Mouse (Mus musculus): ENCODE data around the gene Slpi. TPM values are rescaled to one million over a fixed set of nuclear protein-coding genes. Genes with fewer than 3 reads are reported as not detected.
"Not testable (repeated sequence)": the region's sequence is repeated elsewhere in the genome, so short reads cannot be mapped to it uniquely, and the experiment has no call there.

The Slpi gene
- total RNA-seq, 2 experiments from 2014 or later, result 6.9 to 99.7 TPM

- ATAC-seq (replicated peaks; ENCODE audit: low FRiP score, poor library complexity, severe bottlenecking), result not testable (repeated sequence)
Observed at GRCm38 (mm10) chr2:164347697-164348096, 41.2 kb downstream of the Slpi start.

GRCm38 (mm10) chr2:164343732-164344131 lies 45.2 kb downstream of the Slpi start:
- not testable (repeated sequence) for ATAC-seq (replicated peaks; ENCODE audit: low FRiP score, poor library complexity, severe bottlenecking)

DNA sequence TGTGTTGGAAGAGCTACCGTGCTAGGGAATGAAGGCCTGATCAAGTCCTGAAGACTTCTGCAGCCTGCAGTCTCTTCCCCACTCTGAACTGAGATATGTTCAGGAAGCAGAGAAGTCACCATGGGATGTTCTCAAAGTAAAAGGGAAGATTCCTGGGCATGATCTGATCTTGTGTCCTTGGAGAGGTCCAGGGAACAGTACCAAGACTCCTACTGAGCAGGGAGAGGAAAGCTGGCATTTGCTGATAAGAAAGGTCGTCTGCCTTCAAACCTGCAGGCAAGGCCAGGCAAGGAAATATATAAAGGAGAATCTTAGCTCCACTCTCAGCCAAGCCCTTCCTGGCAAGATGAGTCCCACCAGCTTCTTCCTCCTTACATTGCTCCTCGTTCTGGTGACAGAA lies 56.5 kb downstream of the Slpi start, which contains the start of gene Svs5:
TSS of gene Svs5 (plus strand) at position 301 of the 400 bp plus-strand sequence.
- ATAC-seq (replicated peaks; ENCODE audit: low FRiP score, poor library complexity, severe bottlenecking), result not testable (repeated sequence)

- ATAC-seq (replicated peaks; ENCODE audit: low FRiP score, poor library complexity, severe bottlenecking), result no peak
Observed at GRCm38 (mm10) chr2:164320983-164321382, 67.9 kb downstream of the Slpi start.

- ATAC-seq (replicated peaks; ENCODE audit: low FRiP score, poor library complexity, severe bottlenecking), result not testable (repeated sequence)
Observed at GRCm38 (mm10) chr2:164316451-164316850, 72.4 kb downstream of the Slpi start, which contains the start of gene Svs6. Svs6 (plus strand) TSS chr2:164316751.

- not testable (repeated sequence) for ATAC-seq (replicated peaks; ENCODE audit: low FRiP score, poor library complexity, severe bottlenecking)
Observed at GRCm38 (mm10) chr2:164315460-164315859, 73.4 kb downstream of the Slpi start.

DNA sequence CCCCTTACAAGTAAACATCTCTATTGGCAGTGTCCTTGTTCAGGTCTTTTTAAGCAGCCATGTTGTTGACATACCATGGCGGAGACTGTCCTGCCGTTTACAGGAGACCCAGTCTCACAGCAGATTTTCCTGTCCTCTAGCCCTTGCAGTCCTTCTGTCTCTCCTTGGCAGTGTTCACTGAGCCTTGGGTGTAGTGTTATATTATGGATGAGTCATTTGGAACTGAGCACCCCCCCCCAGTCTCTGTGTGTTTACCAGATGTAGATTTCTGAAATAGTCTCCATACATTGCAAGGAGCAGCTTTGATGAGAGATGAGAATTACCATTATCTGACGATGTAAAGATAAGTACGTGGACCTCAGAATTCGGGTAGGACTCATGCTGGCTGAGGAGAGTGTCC lies 76.3 kb downstream of the Slpi start:
- ATAC-seq (replicated peaks; ENCODE audit: low FRiP score, poor library complexity, severe bottlenecking), result no peak

Other genes starting within 250 kb of the Slpi start
- gene Kcns1, start 218.0 kb downstream of the Slpi start, total RNA-seq (2015; ENCODE audit: low replicate concordance), result not detected in 2 replicates
- not detected in 2 replicates for gene Kcns1, start 218.0 kb downstream of the Slpi start, total RNA-seq (2017; ENCODE audit: low replicate concordance)
- not detected in 2 replicates for gene Wfdc5, start 206.4 kb downstream of the Slpi start, total RNA-seq (2015; ENCODE audit: low replicate concordance)
- not detected in 2 replicates for gene Wfdc5, start 206.4 kb downstream of the Slpi start, total RNA-seq (2017; ENCODE audit: low replicate concordance)
- not detected in 2 replicates for gene Wfdc12, start 198.5 kb downstream of the Slpi start, total RNA-seq (2015; ENCODE audit: low replicate concordance)
- gene Wfdc12, start 198.5 kb downstream of the Slpi start, total RNA-seq (2017; ENCODE audit: low replicate concordance), result not detected in 2 replicates
- not detected in 2 replicates for gene Wfdc15a, start 189.0 kb downstream of the Slpi start, total RNA-seq (2015; ENCODE audit: low replicate concordance)
- gene Wfdc15a, start 189.0 kb downstream of the Slpi start, total RNA-seq (2017; ENCODE audit: low replicate concordance), result not detected in 2 replicates
- not detected in 2 replicates for gene Wfdc15b, start 167.4 kb downstream of the Slpi start, total RNA-seq (2015; ENCODE audit: low replicate concordance)
- gene Wfdc15b, start 167.4 kb downstream of the Slpi start, total RNA-seq (2017; ENCODE audit: low replicate concordance), result not detected in 2 replicates
- not detected in 2 replicates for gene Svs2, start 150.6 kb downstream of the Slpi start, total RNA-seq (2015; ENCODE audit: low replicate concordance)
- not detected in 2 replicates for gene Svs2, start 150.6 kb downstream of the Slpi start, total RNA-seq (2017; ENCODE audit: low replicate concordance)
- not detected in 2 replicates for gene Svs3b, start 132.5 kb downstream of the Slpi start, total RNA-seq (2015; ENCODE audit: low replicate concordance)
- gene Svs3b, start 132.5 kb downstream of the Slpi start, total RNA-seq (2017; ENCODE audit: low replicate concordance), result not detected in 2 replicates
- not detected in 2 replicates for gene Svs4, start 110.6 kb downstream of the Slpi start, total RNA-seq (2015; ENCODE audit: low replicate concordance)
- not detected in 2 replicates for gene Svs4, start 110.6 kb downstream of the Slpi start, total RNA-seq (2017; ENCODE audit: low replicate concordance)
- gene Svs3a, start 99.8 kb downstream of the Slpi start, total RNA-seq (2015; ENCODE audit: low replicate concordance), result not detected in 2 replicates
- gene Svs3a, start 99.8 kb downstream of the Slpi start, total RNA-seq (2017; ENCODE audit: low replicate concordance), result not detected in 2 replicates
- gene Svs6, start 72.3 kb downstream of the Slpi start, total RNA-seq (2015; ENCODE audit: low replicate concordance), result not detected in 2 replicates
- not detected in 2 replicates for gene Svs6, start 72.3 kb downstream of the Slpi start, total RNA-seq (2017; ENCODE audit: low replicate concordance)
- gene Svs5, start 56.4 kb downstream of the Slpi start, total RNA-seq (2015; ENCODE audit: low replicate concordance), result not detected in 2 replicates
- not detected in 2 replicates for gene Svs5, start 56.4 kb downstream of the Slpi start, total RNA-seq (2017; ENCODE audit: low replicate concordance)
- not detected in 2 replicates for gene Rbpjl, start 14.0 kb upstream of the Slpi start, total RNA-seq (2015; ENCODE audit: low replicate concordance)
- not detected in 2 replicates for gene Rbpjl, start 14.0 kb upstream of the Slpi start, total RNA-seq (2017; ENCODE audit: low replicate concordance)
- gene Matn4, start 16.1 kb upstream of the Slpi start, total RNA-seq (2015; ENCODE audit: low replicate concordance), result not detected in 2 replicates
- gene Matn4, start 16.1 kb upstream of the Slpi start, total RNA-seq (2017; ENCODE audit: low replicate concordance), result not detected in 2 replicates
- 0.38 and 0.42 TPM in 2 replicates for gene Sdc4, start 54.8 kb upstream of the Slpi start, total RNA-seq (2015; ENCODE audit: low replicate concordance)
- 0.09 and 0.98 TPM in 2 replicates for gene Sdc4, start 54.8 kb upstream of the Slpi start, total RNA-seq (2017; ENCODE audit: low replicate concordance)
- gene Sys1, start 67.9 kb upstream of the Slpi start, total RNA-seq (2015; ENCODE audit: low replicate concordance), result 7.1 and 9.8 TPM in 2 replicates
- 3.7 and 17.0 TPM in 2 replicates for gene Sys1, start 67.9 kb upstream of the Slpi start, total RNA-seq (2017; ENCODE audit: low replicate concordance)
- gene Gm20458, start 71.9 kb upstream of the Slpi start, total RNA-seq (2015; ENCODE audit: low replicate concordance), result not detected in 2 replicates
- gene Gm20458, start 71.9 kb upstream of the Slpi start, total RNA-seq (2017; ENCODE audit: low replicate concordance), result not detected in 2 replicates
- not detected in 2 replicates for gene Trp53tg5, start 84.6 kb upstream of the Slpi start, total RNA-seq (2015; ENCODE audit: low replicate concordance)
- not detected in 2 replicates for gene Trp53tg5, start 84.6 kb upstream of the Slpi start, total RNA-seq (2017; ENCODE audit: low replicate concordance)
- gene Dbndd2, start 97.0 kb upstream of the Slpi start, total RNA-seq (2015; ENCODE audit: low replicate concordance), result 2.1 TPM in 1 of 2 replicates, not detected in the other
- 0.84 and 3.9 TPM in 2 replicates for gene Dbndd2, start 97.0 kb upstream of the Slpi start, total RNA-seq (2017; ENCODE audit: low replicate concordance)
- gene Pigt, start 108.4 kb upstream of the Slpi start, total RNA-seq (2015; ENCODE audit: low replicate concordance), result 13.6 and 17.1 TPM in 2 replicates
- gene Pigt, start 108.4 kb upstream of the Slpi start, total RNA-seq (2017; ENCODE audit: low replicate concordance), result 7.0 and 8.6 TPM in 2 replicates
- not detected in 2 replicates for gene Wfdc2, start 173.3 kb upstream of the Slpi start, total RNA-seq (2015; ENCODE audit: low replicate concordance)
- gene Wfdc2, start 173.3 kb upstream of the Slpi start, total RNA-seq (2017; ENCODE audit: low replicate concordance), result not detected in 2 replicates
- not detected in 2 replicates for gene Spint3, start 184.4 kb upstream of the Slpi start, total RNA-seq (2015; ENCODE audit: low replicate concordance)
- gene Spint3, start 184.4 kb upstream of the Slpi start, total RNA-seq (2017; ENCODE audit: low replicate concordance), result not detected in 2 replicates
- not detected in 2 replicates for gene Wfdc6a, start 196.4 kb upstream of the Slpi start, total RNA-seq (2015; ENCODE audit: low replicate concordance)
- gene Wfdc6a, start 196.4 kb upstream of the Slpi start, total RNA-seq (2017; ENCODE audit: low replicate concordance), result not detected in 2 replicates
- gene Eppin, start 204.5 kb upstream of the Slpi start, total RNA-seq (2015; ENCODE audit: low replicate concordance), result not detected in 2 replicates
- not detected in 2 replicates for gene Eppin, start 204.5 kb upstream of the Slpi start, total RNA-seq (2017; ENCODE audit: low replicate concordance)
- gene Wfdc6b, start 224.4 kb upstream of the Slpi start, total RNA-seq (2015; ENCODE audit: low replicate concordance), result not detected in 2 replicates
- gene Wfdc6b, start 224.4 kb upstream of the Slpi start, total RNA-seq (2017; ENCODE audit: low replicate concordance), result not detected in 2 replicates
- gene Wfdc8, start 224.5 kb upstream of the Slpi start, total RNA-seq (2015; ENCODE audit: low replicate concordance), result not detected in 2 replicates
- gene Wfdc8, start 224.5 kb upstream of the Slpi start, total RNA-seq (2017; ENCODE audit: low replicate concordance), result not detected in 2 replicates
- not detected in 2 replicates for gene Wfdc16, start 249.7 kb upstream of the Slpi start, total RNA-seq (2015; ENCODE audit: low replicate concordance)
- gene Wfdc16, start 249.7 kb upstream of the Slpi start, total RNA-seq (2017; ENCODE audit: low replicate concordance), result not detected in 2 replicates

Data from erythroblast, adult 5-6 weeks (primary cell).